Mouse (Mus musculus): ENCODE results near the gene Gm21974.

The Gm21974 gene

DNA sequence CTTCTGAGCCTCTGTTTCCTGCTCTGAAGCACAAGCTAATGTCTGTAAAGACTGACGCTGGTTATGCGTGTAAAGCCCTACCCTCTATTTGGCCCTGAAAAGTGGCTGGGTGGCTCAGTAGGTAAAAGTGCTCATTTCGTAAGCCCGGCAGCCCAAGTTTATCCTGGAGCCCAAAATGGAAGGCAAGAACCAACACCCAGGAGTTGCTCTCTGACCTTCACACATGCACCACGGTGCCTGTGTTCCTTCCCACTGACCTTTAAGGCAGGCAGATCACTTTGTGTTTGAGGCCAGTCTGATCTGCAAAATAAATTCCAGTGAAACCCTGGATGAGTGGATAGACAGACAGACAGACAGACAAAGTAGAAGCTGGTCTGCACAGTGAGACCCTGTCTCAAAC, 28.5 kb upstream of the Gm21974 start:
- H3K9me3 ChIP-seq (ENCODE audit: low read length): peaks cover 62% of the 10 kb centered on the region
- no peak for TF ChIP-seq NANOG (IDR thresholded peaks at IDR 0.05; ENCODE audit: borderline replicate concordance, low read length)
- no peak for TF ChIP-seq CTCF (conservative IDR thresholded peaks at IDR 0.05; ENCODE audit: low read length)
- TF ChIP-seq POU5F1 (IDR thresholded peaks at IDR 0.05; ENCODE audit: borderline replicate concordance, low read length): no peak

GRCm38 (mm10) chr7:127922451-127923275, 27.4 kb upstream of the Gm21974 start:
- TF ChIP-seq CTCF (conservative IDR thresholded peaks at IDR 0.05; ENCODE audit: low read length) (no peak), NANOG (IDR thresholded peaks at IDR 0.05; ENCODE audit: borderline replicate concordance, low read length) (no peak), POU5F1 (IDR thresholded peaks at IDR 0.05; ENCODE audit: borderline replicate concordance, low read length) (no peak)
- Histone ChIP-seq H3K36me3 (ENCODE audit: insufficient read depth, low read length) (peaks cover 92% of the 10 kb centered on the region), H3K4me1 (replicated peaks; ENCODE audit: low read depth, low read length) (peaks cover 33% of the 10 kb centered on the region), H3K4me3 (replicated peaks; ENCODE audit: low read length) (peak overlapping the region; percentile 5), H3K27me3 (ENCODE audit: insufficient read depth, low read length) (no peaks in the 10 kb centered on the region), H3K9me3 (ENCODE audit: low read length) (peaks cover 60% of the 10 kb centered on the region)

More for the DNA sequence above, 28.5 kb upstream of the Gm21974 start:
- peaks cover 39% of the 10 kb centered on the region for H3K4me1 ChIP-seq (replicated peaks; ENCODE audit: low read depth, low read length)
- no peaks in the 10 kb centered on the region for H3K27me3 ChIP-seq (ENCODE audit: insufficient read depth, low read length)
- H3K36me3 ChIP-seq (ENCODE audit: insufficient read depth, low read length): peaks cover 88% of the 10 kb centered on the region
- no peak overlapping the region for H3K4me3 ChIP-seq (replicated peaks; ENCODE audit: low read length)

DNA sequence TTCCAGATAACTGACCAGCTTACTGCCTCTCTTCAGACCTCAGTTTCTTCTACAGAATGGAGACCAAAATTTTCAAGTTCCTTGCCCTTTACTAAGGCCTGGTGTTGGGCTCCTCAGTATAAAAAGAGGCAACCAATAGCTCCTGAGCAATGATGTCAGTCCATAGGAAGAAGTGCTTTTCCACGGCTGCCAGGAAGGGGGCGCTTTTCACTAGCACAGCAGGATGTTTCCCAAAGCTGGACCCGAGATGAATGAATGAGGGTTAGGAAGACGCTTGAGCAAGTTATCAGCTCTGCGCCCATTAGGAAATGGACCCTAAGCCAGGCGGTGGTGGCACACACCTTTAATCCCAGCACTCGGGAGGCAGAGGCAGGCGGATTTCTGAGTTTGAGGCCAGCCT, 26.3 kb upstream of the Gm21974 start:
- peaks cover 38% of the 10 kb centered on the region for H3K4me1 ChIP-seq (replicated peaks; ENCODE audit: low read depth, low read length)
- no peak for TF ChIP-seq POU5F1 (IDR thresholded peaks at IDR 0.05; ENCODE audit: borderline replicate concordance, low read length)
- TF ChIP-seq CTCF (conservative IDR thresholded peaks at IDR 0.05; ENCODE audit: low read length): no peak
- TF ChIP-seq NANOG (IDR thresholded peaks at IDR 0.05; ENCODE audit: borderline replicate concordance, low read length): no peak
- no peaks in the 10 kb centered on the region for H3K27me3 ChIP-seq (ENCODE audit: insufficient read depth, low read length)
- H3K36me3 ChIP-seq (ENCODE audit: insufficient read depth, low read length): peaks cover 92% of the 10 kb centered on the region
- H3K9me3 ChIP-seq (ENCODE audit: low read length): peaks cover 56% of the 10 kb centered on the region
- H3K4me3 ChIP-seq (replicated peaks; ENCODE audit: low read length): no peak overlapping the region

DNA sequence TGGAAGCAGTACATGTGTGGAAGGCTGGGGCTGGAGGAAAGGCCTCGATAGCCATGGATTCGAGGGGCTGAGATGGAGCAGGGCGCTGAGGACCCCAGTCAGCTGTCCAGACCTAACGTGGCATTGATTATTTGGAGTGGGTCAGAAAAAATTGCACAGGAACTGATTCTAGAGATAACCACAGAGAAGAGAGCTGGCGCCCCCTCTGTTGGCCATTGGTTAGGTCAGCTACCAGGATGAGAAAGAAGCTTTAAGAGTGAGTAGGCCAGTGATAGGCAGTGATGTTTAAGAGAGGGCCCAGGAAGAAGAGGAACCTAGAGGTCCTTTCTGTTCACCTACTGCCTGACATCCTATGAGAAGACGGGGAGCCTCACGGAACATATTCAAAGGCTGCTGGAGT, 24.0 kb upstream of the Gm21974 start:
- peaks cover 38% of the 10 kb centered on the region for H3K4me1 ChIP-seq (replicated peaks; ENCODE audit: low read depth, low read length)
- H3K9me3 ChIP-seq (ENCODE audit: low read length): peaks cover 48% of the 10 kb centered on the region
- H3K27me3 ChIP-seq (ENCODE audit: insufficient read depth, low read length): no peaks in the 10 kb centered on the region
- no peak overlapping the region for H3K4me3 ChIP-seq (replicated peaks; ENCODE audit: low read length)
- peaks cover 91% of the 10 kb centered on the region for H3K36me3 ChIP-seq (ENCODE audit: insufficient read depth, low read length)
- TF ChIP-seq NANOG (IDR thresholded peaks at IDR 0.05; ENCODE audit: borderline replicate concordance, low read length): no peak
- peak; percentile 66 for TF ChIP-seq CTCF (conservative IDR thresholded peaks at IDR 0.05; ENCODE audit: low read length)
- no peak for TF ChIP-seq POU5F1 (IDR thresholded peaks at IDR 0.05; ENCODE audit: borderline replicate concordance, low read length)

DNA sequence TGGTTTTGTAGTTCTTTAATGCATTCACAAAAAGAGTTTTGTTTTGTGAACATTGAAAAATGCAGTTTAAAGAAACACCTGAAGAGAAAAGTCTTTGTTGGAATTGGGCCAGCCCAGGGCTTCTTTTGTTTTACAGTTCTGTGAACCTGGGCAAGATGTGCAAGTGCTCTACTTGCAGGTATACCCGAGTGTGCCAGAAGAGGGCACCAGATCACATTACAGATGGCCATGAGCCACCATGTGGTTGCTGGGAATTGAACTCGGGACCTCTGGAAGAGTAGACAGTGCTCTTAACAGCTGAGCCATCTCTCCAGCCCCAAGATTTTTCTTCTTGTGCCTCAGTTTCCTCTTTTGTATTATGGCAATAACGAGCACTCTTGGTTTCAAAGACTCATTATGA, 22.9 kb upstream of the Gm21974 start:
- peaks cover 81% of the 10 kb centered on the region for H3K36me3 ChIP-seq (ENCODE audit: insufficient read depth, low read length)
- TF ChIP-seq CTCF (conservative IDR thresholded peaks at IDR 0.05; ENCODE audit: low read length) (peak; percentile 67), NANOG (IDR thresholded peaks at IDR 0.05; ENCODE audit: borderline replicate concordance, low read length) (no peak)
- no peak overlapping the region for H3K4me3 ChIP-seq (replicated peaks; ENCODE audit: low read length)
- H3K9me3 ChIP-seq (ENCODE audit: low read length): peaks cover 37% of the 10 kb centered on the region
- H3K4me1 ChIP-seq (replicated peaks; ENCODE audit: low read depth, low read length): peaks cover 43% of the 10 kb centered on the region
- no peaks in the 10 kb centered on the region for H3K27me3 ChIP-seq (ENCODE audit: insufficient read depth, low read length)

DNA sequence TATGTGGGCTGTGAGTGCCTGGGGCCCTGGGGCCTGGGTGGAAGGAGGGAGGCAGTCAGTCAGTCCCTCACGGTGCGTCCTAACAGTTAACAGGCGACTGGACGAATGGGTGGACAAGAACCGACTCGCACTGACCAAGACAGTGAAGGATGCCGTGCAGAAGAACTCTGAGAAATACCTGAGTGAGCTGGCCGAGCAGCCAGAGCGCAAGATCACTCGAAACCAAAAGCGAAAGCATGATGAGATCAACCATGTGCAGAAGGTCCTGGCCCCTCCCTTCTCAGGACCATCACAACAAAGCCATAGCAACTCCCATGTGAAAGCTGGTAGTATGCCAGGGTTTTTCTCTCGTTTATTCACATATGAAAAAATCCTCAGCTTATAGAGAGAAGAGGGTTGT, 20.0 kb upstream of the Gm21974 start:
- Histone ChIP-seq H3K36me3 (ENCODE audit: insufficient read depth, low read length) (peaks cover 59% of the 10 kb centered on the region), H3K4me3 (replicated peaks; ENCODE audit: low read length) (no peak overlapping the region), H3K27me3 (ENCODE audit: insufficient read depth, low read length) (no peaks in the 10 kb centered on the region), H3K9me3 (ENCODE audit: low read length) (peaks cover 8% of the 10 kb centered on the region), H3K4me1 (replicated peaks; ENCODE audit: low read depth, low read length) (peaks cover 58% of the 10 kb centered on the region)
- TF ChIP-seq NANOG (IDR thresholded peaks at IDR 0.05; ENCODE audit: borderline replicate concordance, low read length) (no peak), CTCF (conservative IDR thresholded peaks at IDR 0.05; ENCODE audit: low read length) (no peak), POU5F1 (IDR thresholded peaks at IDR 0.05; ENCODE audit: borderline replicate concordance, low read length) (no peak)

GRCm38 (mm10) chr7:127912938-127913337, 17.7 kb upstream of the Gm21974 start:
- H3K36me3 ChIP-seq (ENCODE audit: insufficient read depth, low read length): peaks cover 65% of the 10 kb centered on the region
- H3K9me3 ChIP-seq (ENCODE audit: low read length): no peaks in the 10 kb centered on the region
- TF ChIP-seq CTCF (conservative IDR thresholded peaks at IDR 0.05; ENCODE audit: low read length) (no peak), POU5F1 (IDR thresholded peaks at IDR 0.05; ENCODE audit: borderline replicate concordance, low read length) (no peak), NANOG (IDR thresholded peaks at IDR 0.05; ENCODE audit: borderline replicate concordance, low read length) (no peak)
- no peaks in the 10 kb centered on the region for H3K27me3 ChIP-seq (ENCODE audit: insufficient read depth, low read length)
- peak overlapping the region; percentile 93 for H3K4me3 ChIP-seq (replicated peaks; ENCODE audit: low read length)
- H3K4me1 ChIP-seq (replicated peaks; ENCODE audit: low read depth, low read length): peaks cover 51% of the 10 kb centered on the region

DNA sequence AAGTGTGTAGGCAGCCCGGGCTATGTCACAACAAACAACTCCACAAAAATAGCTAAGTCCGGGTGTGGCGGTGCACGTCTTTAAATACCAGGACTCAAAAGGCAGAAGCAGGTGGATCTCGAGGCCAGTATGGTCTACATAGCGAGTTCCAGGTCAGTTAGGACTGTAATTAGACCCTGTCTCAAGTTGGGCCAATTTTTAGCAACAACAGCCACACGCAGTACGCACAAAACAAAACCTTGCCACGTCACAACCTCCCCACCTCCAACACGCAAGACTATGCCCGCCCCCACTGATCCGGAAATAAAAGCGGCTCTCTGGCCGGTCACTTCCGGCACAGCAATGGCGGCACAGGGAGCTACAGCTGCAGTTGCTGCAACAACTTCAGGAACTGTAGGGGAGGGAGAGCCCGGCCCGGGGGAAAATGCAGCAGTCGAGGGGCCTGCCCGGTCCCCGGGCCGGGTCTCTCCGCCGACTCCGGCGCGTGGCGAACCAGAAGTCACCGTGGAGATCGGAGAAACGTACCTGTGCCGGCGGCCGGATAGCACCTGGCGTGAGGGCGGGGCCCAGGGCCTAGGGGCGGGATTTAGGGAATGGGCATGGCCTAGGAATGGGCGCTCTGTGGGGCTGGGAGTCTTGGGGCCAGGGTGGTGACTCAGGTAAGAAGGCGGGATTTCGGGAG, 17.1 kb upstream of the Gm21974 start, which contains the start of gene Kat8:
Gene Kat8 (plus strand): TSS at position 327 of the 682 bp plus-strand sequence.
- Histone ChIP-seq H3K9me3 (ENCODE audit: low read length) (no peaks in the 10 kb centered on the region), H3K36me3 (ENCODE audit: insufficient read depth, low read length) (peaks cover 66% of the 10 kb centered on the region), H3K27me3 (ENCODE audit: insufficient read depth, low read length) (no peaks in the 10 kb centered on the region), H3K4me3 (replicated peaks; ENCODE audit: low read length) (peak within 1 kb of the TSS; percentile 93), H3K4me1 (replicated peaks; ENCODE audit: low read depth, low read length) (peaks cover 45% of the 10 kb centered on the region)
- TF ChIP-seq NANOG (IDR thresholded peaks at IDR 0.05; ENCODE audit: borderline replicate concordance, low read length): no peak
- no peak for TF ChIP-seq POU5F1 (IDR thresholded peaks at IDR 0.05; ENCODE audit: borderline replicate concordance, low read length)
- no peak for TF ChIP-seq CTCF (conservative IDR thresholded peaks at IDR 0.05; ENCODE audit: low read length)

All from E14TG2a.4 (cell line).